Mouse (Mus musculus) neutrophil, adult 5-6 weeks (primary cell): ENCODE results near the gene Mafg. TPM values are rescaled to one million over a fixed set of nuclear protein-coding genes. Genes with fewer than 3 reads are reported as not detected.
A peak's percentile ranks its signal among the peaks of the same experiment; 100 is the strongest.

Source experiments
- ATAC-seq: fragments of 151-379, 151-347 bp; 2 replicates; pipeline ENCODE4 v1.8.0; 2017; ENCODE audit warnings: mild to moderate bottlenecking, moderate TSS enrichment; ENCODE audit not compliant: insufficient number of reproducible peaks, poor library complexity, low FRiP score, severe bottlenecking; ENCODE audit errors: extremely low read depth
- total RNA-seq: library from RNA; stranded (forward); fragments of 200-1000 nt; gene quantifications from 2 replicates; pipeline ENCODE4 v1.2.3, GENCODE M21; 2017

Mafg gene
- total RNA-seq, 1 experiment from 2014 or later, result 33.5 TPM

DNA sequence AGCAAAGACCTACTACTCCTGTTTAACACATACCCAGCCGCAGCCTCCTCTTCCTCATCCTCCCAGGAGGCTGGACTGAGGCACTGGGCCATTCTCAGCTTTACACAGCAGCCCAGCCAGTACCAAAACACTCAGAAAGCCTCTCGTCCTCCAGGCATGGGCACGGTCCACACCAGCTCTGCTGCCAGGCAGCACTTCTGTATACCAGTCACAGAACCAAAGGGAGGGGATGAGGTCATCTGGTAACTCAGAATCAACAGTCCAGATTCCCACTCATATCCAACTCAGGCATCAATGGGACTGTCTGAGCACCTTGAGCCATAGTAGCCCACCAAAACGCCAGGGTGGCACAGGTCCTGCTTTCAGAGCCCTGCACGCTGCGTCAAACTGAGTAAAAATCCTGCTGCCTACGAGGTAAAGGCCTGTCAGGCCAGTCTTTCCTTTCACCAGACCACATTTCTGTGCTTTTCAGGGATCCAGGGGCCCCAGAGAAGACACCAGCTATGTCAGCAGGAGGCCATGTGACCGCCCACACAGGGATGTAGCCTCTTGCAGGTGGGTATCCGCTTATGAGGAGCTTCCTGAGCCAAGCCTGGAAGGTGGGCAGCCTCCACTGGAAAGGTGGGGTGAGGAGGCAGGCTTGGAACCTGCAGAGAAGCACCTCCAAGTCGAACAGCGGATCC lies 6.5 kb downstream of the Mafg start:
- no peak for ATAC-seq

DNA sequence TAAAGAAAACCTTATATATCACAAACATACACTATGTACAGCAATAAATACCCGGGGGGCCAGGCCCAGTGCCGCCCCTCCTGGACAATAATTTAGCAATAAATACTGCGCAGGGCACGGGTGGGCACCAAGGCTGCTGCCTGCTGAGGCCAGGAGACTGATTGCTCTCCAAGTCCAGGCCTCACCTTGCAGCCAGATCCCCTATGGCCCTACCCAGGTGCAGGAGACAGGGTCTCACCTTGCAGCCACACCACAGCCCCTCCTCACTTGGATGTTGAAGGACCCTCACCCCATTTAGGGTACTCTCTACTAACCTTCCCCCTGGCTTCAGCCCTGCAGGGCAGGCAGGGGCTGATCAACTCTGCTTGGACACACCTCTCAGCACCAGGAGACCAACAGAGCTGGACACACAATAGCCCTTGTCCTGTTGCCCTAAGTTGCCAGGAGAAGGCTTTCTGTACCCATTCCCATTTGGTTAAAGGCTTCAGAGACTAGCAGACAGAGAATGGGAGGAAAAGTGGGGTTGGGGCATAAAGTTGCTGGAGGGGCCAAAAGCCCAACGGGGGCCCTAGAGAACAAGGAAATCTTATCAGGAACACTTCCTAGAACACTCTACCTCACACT lies 8.1 kb downstream of the Mafg start, which contains the start of gene Sirt7:
Gene Sirt7, minus strand, starts transcription at position 89 of the 624 bp plus-strand sequence.
- ATAC-seq, result no peak

DNA sequence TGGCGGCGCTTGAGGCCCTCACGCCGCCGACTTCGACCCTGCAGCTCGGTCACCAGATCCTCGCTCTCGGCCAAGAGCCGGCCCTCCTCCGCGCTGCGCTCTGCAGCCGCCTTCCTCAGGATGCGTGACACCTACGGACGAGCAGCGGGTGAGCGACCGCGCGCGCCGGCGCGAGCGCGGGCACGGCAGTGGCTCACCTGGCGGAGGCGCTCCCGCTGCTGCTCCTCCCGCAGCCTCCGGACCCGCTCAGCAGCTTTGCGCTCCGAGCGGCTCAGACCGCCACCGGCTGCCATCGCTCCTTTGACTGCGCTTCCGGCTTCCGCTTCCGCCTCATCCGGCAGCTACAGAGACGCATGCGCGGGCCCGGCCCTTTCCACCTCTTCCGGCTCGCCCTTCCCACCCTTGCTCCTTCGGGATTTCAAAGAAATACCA lies 8.7 kb downstream of the Mafg start:
- 0 out of 2 replicates have a peak, but pooled peaks have one; percentile 31 for ATAC-seq

DNA sequence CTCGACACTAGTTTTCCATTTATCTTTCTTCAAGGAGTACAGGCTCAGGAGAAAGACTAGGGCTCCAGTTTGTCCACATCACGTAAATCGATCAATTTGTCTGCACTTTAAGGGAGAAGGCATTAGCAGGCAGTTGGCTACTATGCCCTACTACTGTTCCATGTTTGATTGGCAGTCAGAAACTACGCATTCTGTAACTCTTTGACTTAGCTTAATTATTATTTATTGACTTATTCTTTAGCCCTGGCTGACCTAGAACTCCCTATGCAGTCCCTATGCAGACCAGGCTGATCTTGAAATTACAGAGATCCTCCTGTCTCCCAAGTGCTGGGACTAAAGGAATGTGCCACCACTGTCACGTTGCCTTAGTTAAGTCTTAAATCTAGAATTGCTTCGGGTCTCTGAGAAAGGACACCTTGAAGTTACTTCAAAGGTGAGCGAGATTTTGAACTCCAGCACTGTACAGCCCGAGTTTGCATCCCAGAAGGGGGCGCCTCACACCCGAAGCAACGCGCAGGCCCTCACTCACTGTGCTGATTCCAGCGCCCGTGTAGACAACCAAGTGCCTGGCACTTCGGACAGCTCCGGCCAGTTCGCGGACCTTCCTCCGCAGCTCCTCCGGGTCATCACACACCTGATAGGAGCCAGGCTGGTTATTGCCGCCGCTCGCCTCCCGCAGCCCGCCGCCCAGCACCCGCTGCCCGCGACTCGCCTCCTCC lies 9.3 kb downstream of the Mafg start:
- peak; percentile 36; the same call in 1 of the 2 replicates for ATAC-seq

DNA sequence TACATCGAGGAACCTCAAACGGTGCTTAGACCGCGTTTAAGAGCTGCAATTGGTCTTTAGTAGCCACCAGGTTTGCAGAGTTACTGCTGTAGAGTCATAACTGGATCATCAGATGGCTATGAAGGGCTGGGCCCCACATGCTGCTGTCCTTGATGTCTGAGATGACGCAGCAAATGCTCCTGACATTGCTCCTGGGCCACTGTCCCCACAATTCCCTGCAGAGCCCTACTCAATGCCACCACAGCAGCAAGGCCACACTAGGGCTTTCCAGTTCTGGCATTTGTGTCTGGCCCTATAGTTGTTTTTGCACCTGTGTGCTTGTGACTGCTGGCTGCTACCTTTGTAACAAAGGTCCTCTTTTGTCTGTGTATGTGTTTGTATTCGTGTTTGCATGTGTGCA lies 10.6 kb downstream of the Mafg start:
- ATAC-seq, result no peak

DNA sequence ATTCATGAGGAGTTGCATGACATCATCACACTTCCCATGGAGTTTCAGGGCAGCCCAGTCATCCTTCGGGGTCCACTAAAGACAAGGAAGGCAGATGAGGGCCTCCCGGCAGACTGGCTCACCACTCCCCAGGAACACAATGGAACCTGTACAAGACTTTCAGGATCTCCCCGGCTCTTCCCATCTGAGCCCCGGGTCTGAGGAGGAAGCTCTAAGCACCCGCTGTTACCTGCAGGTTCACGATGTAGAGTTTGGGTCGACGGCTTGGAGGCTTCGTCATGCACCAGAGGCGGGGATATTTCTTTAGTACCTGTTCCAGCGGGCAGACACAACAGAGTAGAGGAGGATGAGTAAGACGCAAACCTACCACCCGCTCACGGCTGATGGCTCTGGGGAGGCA lies 13.2 kb downstream of the Mafg start:
- no peak for ATAC-seq

DNA sequence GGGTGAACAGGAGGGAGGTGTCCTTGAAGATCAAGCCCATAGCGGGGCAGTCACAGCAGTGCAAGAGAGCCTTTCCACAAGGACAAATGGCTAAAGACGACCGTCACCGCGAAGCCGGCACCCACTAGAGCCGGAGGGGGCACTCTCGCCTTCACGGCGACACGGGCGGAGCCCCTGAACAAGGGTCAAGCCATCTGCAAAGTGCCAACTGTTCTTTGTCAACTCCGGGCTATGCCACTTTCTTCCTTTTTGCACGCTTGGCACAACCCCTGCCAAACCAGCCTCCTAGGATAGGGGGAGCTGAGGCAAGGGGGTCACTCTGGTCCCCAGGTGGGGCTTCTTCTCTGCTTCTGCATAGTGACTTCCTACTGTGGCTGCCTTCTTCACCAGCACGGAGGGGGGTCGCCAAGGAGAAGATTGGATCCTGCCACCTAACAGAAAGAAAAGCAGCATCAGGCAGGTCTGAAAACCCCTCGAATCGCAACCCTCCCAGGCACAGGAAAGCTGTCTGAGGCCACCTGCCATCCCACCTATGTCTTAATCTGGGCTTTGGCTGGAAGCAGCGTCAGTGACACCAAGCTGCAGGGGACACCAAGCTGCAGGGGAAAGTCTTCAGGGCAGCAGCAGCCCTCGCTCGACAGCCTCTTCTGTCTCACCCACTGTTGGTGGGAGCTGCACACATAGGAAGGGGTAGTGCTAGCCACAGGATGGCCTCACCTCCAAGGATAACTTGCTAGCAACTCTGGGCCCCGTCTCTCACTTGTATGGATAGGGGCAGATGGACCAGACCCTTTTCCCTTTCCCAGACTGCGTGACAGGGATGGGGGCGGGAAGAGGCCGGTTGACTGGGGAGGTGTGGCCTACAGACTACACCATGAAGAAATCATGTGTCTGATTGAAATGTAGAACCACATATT lies 14.5 kb downstream of the Mafg start:
- no peak for ATAC-seq

DNA sequence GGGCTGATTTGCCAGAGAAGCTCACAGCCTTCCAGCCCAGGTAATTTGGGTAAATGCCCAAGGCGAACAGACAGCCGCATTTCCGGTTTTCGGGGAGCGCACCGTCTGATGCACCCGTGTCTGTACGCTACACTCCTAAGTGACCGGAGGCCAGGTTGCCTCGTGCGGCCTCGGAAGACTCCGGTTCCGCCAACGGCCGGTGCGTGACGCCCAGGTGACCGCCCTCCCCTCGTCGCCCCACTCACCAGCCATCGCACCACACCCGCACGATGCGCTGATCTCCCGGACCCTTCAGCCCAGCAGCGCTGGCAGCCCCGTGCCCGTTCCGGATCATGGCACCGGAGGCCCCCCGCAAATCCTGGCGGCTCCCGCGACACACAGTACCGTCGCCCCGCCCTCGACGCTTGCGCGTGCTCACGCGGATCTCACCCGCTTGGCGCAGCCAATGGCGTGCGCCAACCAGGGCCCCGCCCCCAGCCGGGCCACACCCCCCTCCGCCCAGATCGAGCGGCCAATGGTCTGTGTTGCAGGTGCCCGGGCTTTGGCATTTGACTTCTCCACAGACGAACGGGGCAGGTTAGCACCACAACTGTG lies 15.8 kb downstream of the Mafg start, which contains the start of gene Pcyt2:
Gene Pcyt2, minus strand, starts transcription at position 418 of the 594 bp plus-strand sequence.
- ATAC-seq, result peak; percentile 80

DNA sequence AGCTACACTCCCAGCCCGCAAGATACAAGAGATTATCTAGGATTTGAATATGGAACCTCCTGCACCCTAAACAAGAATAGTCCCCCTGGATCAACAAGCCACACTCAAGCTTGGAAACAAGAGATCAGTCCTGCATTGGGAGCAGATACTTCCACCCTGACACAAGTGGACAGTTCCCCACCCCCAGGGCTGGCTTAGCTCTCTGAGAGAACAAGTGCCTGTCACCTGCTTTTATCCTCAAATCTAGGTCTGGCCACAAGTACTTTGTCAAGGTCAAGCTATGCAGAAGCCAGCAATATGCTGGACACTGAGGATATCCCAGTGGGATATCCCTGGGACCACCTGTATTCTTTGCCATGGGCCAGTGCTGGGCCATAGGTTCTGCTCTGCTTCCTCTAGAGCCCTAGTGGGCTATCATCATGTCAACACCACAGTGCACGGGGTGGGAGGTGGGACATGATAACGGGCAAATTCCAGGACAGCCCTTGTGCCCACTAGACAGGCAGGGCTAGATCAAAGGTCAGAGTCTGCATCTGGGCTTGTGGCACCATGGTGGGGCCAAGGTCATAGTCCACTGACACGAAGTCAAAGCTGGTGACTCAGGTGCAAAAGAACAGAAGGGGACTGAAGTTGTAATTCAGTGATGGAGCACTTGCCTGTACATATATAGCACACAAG lies 16.6 kb downstream of the Mafg start:
- ATAC-seq, result no peak

DNA sequence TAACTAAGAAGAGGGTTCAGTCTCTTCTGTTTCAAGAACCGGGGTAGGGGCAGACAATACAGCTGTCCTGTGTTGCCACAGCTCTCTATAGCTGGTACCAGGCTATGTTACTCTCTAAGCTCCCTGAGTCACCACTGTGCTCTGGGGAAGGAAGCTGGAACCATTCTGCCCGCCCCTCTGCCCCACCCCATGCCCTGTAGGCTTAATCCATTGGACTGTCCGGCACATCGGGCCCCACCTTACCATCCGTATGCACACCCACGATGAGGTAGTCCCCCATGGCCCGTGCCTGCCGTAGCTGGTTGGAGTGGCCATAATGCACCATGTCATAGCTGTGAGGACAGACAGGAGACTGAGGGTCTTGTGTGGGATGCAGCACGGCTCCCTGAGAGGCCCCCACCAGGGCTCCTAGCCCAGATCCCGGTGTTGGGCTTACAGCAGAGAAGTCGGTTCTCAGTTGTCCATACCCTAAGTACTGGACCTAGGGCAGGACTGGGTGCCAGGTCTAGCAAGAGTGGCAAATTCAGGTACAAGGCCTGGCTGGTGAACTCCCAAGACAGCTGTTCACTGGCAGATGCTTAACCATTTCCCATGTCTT lies 17.7 kb downstream of the Mafg start:
- ATAC-seq, result no peak

DNA sequence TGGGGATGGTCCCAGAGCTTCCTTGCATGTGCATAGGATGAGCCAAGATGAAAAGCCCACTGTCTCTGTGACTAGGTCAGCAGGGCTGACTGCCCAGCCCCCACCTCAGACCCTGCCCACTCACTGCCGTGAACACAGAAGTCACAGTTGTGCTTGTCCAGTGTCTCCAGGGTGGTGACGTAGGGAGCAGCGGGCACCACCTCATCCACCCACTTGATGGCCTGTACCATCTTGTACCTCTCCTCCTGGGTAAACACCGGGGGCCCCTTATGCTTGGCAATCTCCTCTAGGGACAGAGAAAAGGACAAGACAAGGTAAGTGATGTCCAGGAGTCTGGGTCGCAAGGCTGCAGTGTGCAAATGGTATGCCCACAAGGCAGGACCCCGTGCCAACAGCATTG lies 18.2 kb downstream of the Mafg start:
- ATAC-seq, result no peak

DNA sequence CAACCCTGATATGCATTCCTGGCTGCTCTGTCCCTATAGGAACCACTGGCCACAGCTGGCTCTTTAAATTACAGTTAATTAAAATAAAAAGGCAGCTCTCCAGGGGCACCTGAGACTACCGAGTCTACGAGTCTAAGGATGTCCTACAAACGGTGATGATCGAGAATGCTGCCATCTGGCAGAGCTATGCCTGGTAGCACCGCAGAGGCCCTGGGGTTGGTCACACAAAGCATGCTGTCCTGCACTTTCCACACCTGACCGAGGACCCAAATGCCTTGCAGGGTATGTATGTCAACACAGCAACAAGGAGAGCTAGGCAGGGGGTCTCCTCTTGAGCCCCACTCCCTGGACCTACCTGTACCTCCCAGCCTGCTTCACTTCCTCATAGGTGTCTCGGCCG lies 19.4 kb downstream of the Mafg start:
- ATAC-seq, result no peak

DNA sequence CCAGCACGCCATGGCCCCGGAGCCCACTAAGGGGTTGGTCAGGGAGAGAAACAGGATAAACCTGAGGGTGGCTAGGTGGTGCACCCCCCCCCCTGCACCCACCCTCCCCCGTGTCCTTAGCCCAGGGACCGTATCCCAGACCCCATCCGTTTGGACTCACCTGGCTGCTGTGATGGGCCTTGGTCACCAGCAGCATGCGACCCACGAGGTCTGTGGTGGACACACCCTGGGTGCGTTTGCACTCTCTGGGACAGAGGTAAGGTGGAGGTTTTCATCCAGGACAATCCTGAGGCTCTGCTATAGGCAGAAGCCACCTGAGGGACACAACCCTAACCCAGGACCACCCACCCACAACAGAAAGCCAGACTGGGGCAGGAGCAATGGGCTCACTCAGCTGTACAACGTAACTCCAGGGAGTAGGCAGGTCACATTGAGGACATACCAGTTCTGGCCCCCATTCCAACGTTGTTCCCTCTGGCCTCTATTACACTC lies 19.9 kb downstream of the Mafg start:
- ATAC-seq, result no peak

DNA sequence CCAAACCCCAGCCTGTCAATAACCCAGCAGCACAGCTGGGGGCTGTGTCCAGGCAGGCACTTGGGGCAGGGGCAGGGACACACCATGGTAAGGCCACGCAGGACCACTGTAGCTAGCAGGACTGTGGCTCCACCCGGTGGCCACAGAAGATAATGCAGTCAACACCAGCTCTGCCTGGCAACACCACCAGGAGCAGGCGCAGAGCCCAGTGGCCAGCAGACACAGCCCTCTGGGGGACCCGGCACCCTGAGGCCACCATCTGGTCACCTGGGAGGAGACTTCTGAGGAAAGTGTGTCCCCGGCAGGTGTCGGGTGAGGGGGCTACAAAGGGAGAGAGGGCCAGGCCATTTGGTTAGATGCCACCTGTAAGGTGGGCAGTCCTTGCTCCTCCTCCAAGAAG lies 20.6 kb downstream of the Mafg start:
- peak; percentile 69 for ATAC-seq

DNA sequence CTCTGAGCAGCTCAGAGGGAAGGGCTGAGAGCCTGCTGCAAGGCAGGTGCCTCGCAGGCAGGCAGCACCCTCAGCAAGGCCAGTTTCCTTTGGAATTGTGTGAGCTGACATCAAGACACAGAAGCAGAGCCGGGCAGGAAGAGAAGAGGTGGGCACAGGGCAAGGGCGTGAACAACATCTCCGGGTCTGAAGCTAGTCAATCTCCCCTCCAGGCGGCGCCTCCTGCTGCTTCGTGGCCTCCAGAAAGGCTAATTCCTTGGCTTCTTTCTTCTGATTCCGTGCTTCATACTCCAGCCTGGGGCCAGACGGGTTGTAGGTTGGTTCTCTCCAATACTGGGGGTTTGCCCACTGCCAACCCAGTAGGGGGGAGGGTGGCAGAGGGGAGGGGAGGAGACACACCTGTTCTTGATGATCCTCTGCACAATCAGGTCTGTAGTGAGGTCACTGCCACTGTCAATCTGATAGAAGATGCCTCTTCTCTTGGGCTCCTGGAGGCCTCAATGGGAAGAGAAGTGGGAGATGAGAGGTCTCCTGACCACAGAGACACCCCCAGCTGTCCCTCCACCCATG lies 22.8 kb downstream of the Mafg start:
- no peak for ATAC-seq

DNA sequence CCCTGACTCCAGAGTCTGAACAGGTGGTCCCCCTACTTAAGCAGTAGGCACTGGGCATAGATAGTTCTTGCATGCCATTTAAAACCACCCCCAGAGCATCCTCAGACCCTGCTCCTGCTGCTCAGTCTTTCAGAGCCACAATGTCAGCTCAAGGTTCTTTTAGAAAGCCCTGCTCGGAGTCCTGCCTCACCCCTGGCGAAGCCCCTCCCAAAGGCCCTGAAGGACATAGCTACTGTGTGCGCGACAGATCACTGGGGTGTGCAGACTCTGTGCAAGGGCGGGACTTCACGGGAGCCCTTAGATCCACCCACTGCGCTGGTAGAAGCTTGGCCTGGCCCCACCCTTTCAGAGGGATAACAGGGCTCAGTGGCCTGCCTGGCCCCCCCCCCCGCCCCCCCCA lies 24.1 kb downstream of the Mafg start:
- no peak for ATAC-seq
